Mouse (Mus musculus) mesoderm, embryonic 11.5 days (tissue): ENCODE results near the gene Wnt4.

Source experiments
- DNase-seq: peaks from one replicate; pipeline ENCODE4 v3.0.0-alpha.2; 2012; ENCODE audit warnings: low read depth, low spot score

Wnt4 gene

GRCm38 (mm10) chr4:137278144-137279040 lies 1.1 kb downstream of the Wnt4 start:
- DNase-seq, result peak; percentile 74

- no peak for DNase-seq
Measured at GRCm38 (mm10) chr4:137279346-137279745, 2.1 kb downstream of the Wnt4 start.

- no peak for DNase-seq
Measured at GRCm38 (mm10) chr4:137281273-137281672, 4.0 kb downstream of the Wnt4 start.

GRCm38 (mm10) chr4:137282122-137282521 lies 4.8 kb downstream of the Wnt4 start:
- no peak for DNase-seq

- peak; percentile 23 for DNase-seq
Measured at GRCm38 (mm10) chr4:137282584-137283406, 5.5 kb downstream of the Wnt4 start.

GRCm38 (mm10) chr4:137283407-137283732 lies 6.1 kb downstream of the Wnt4 start:
- no peak for DNase-seq

GRCm38 (mm10) chr4:137285876-137286661 lies 8.8 kb downstream of the Wnt4 start:
- no peak for DNase-seq

GRCm38 (mm10) chr4:137286662-137286953 lies 9.3 kb downstream of the Wnt4 start:
- no peak for DNase-seq

- no peak for DNase-seq
Measured at GRCm38 (mm10) chr4:137287206-137287605, 9.9 kb downstream of the Wnt4 start.

GRCm38 (mm10) chr4:137287818-137288217 lies 10.5 kb downstream of the Wnt4 start:
- DNase-seq, result peak; percentile 76

GRCm38 (mm10) chr4:137289701-137290100 lies 12.4 kb downstream of the Wnt4 start:
- no peak for DNase-seq

GRCm38 (mm10) chr4:137290250-137290649 lies 13.0 kb downstream of the Wnt4 start:
- DNase-seq, result no peak

- DNase-seq, result no peak
Measured at GRCm38 (mm10) chr4:137292625-137293024, 15.3 kb downstream of the Wnt4 start.

GRCm38 (mm10) chr4:137294032-137294431 lies 16.7 kb downstream of the Wnt4 start:
- no peak for DNase-seq

- DNase-seq, result no peak
Measured at GRCm38 (mm10) chr4:137294474-137294873, 17.2 kb downstream of the Wnt4 start.

GRCm38 (mm10) chr4:137294951-137295350 lies 17.7 kb downstream of the Wnt4 start:
- no peak for DNase-seq

- no peak for DNase-seq
Measured at GRCm38 (mm10) chr4:137297611-137298010, 20.3 kb downstream of the Wnt4 start.

- no peak for DNase-seq
Measured at GRCm38 (mm10) chr4:137298406-137298805, 21.1 kb downstream of the Wnt4 start.

- DNase-seq, result no peak
Measured at GRCm38 (mm10) chr4:137300227-137300626, 22.9 kb downstream of the Wnt4 start.

- DNase-seq, result no peak
Measured at GRCm38 (mm10) chr4:137301635-137302034, 24.3 kb downstream of the Wnt4 start.

GRCm38 (mm10) chr4:137304106-137304505 lies 26.8 kb downstream of the Wnt4 start:
- DNase-seq, result no peak

- no peak for DNase-seq
Measured at GRCm38 (mm10) chr4:137305066-137305465, 27.8 kb downstream of the Wnt4 start.
